In the genomic region with DNA sequence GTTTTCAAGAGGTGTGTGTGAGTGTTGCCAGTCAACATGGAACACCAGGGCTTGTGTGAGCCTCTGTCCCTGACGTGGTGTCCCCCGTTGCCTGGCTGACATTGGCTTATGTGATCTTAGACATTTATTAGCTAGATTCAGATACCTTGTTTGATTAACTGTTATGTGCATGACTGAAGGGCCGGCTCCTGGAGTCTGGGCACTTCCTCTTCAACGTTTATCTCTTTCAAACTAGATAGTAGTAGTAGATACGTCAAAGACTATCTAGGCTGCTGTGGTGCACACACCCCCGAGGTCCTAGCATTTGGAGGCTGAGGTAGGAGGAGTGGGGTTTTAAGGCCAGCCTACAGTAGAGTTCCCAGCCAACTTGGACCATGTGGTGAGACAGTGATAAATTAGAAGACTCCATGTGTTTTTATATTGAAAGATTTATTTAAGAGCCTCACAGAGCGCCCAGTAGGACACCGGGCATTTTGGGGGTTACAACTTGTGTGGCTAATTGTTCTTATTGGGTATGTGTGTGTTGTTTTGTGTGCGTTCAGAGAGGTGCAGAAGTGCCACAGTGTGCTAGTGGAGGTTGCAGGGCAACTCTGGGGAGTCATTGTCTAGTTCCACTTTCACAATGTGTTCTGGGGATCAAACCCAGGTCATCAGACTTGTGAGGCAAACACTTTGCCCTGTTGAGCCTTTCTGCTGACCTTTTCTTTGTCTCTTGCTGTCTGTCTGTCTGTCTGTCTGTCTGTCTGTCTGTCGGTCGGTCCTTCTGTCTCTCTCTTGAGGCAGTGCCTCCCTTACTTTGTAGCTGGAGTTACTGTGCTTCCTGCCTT, we compare ENCODE assay signal across 8 mouse cellular contexts. TPM values are rescaled to one million over a fixed set of nuclear protein-coding genes. Genes with fewer than 3 reads are reported as not detected.
A peak's percentile ranks its signal among the peaks of the same experiment; 100 is the strongest.
DNase-seq lines count a peak whose midpoint lies in the region; ATAC-seq and TF ChIP-seq lines count a peak whose summit lies in the region.

No protein-coding gene starts in this region.

- no peak for ATAC-seq in lung, embryonic 14.5 days (ENCODE audit: insufficient read depth)

- TF ChIP-seq POLR2A in olfactory bulb, adult 2 months (IDR thresholded peaks at IDR 0.05; ENCODE audit: insufficient read depth, low read depth, low read length), result no peak

- no peaks in the 10 kb centered on the region for H3K27me3 ChIP-seq in lung, embryonic 14.5 days (ENCODE audit: insufficient read depth, low read length)
- H3K27me3 ChIP-seq in forebrain, embryonic 10.5 days (ENCODE audit: poor library complexity, severe bottlenecking), result no peaks in the 10 kb centered on the region

- peaks cover 12% of the 10 kb centered on the region for H3K4me1 ChIP-seq in lung, embryonic 14.5 days (ENCODE audit: insufficient read depth)
- peaks cover 35% of the 10 kb centered on the region for H3K4me1 ChIP-seq in forebrain, embryonic 10.5 days
- peaks cover 17% of the 10 kb centered on the region for H3K4me1 ChIP-seq in olfactory bulb, adult 2 months (ENCODE audit: control insufficient read depth, insufficient read depth, low read length)

- DNase-seq in lung, embryonic 14.5 days, result no peak
- no peak for DNase-seq in lung, postnatal 36 days
- DNase-seq in forebrain, embryonic 10.5 days (ENCODE audit: extremely low spot score, low spot score), result no peak
- peak; percentile 34 for DNase-seq in liver
- no peak for DNase-seq in cerebellum, adult 8-10 months
- DNase-seq in lung, postnatal 25 days (ENCODE audit: low spot score), result no peak
- no peak for DNase-seq in urinary bladder, adult 2 months (ENCODE audit: low spot score)

- peak overlapping the region; percentile 93 for H3K4me2 ChIP-seq in lung, embryonic 14.5 days

- H3K4me3 ChIP-seq in lung, embryonic 14.5 days (ENCODE audit: low read depth, low read length), result peak overlapping the region; percentile 92
- H3K4me3 ChIP-seq in forebrain, embryonic 10.5 days, result peak overlapping the region; percentile 66
- H3K4me3 ChIP-seq in olfactory bulb, adult 2 months (ENCODE audit: insufficient read depth, low read depth, low read length), result peak overlapping the region; percentile 93

- H3K36me3 ChIP-seq in lung, embryonic 14.5 days (ENCODE audit: insufficient read depth), result peaks cover 13% of the 10 kb centered on the region
- H3K36me3 ChIP-seq in forebrain, embryonic 10.5 days (replicated peaks), result peaks cover 21% of the 10 kb centered on the region

- no peaks in the 10 kb centered on the region for H3K9me3 ChIP-seq in lung, embryonic 14.5 days (ENCODE audit: low read depth, low read length)
- H3K9me3 ChIP-seq in forebrain, embryonic 10.5 days, result no peaks in the 10 kb centered on the region

- 30% methylated on average over 11 of the region's 11 CpGs for WGBS in lung, embryonic 14.5 days
- 65% methylated on average over 11 of the region's 11 CpGs for WGBS in forebrain, embryonic 10.5 days
- 51% methylated on average over 11 of the region's 11 CpGs for WGBS in olfactory bulb, adult 2 months

- H3K9ac ChIP-seq in lung, embryonic 14.5 days, result peak overlapping the region; percentile 84

- no peak for TF ChIP-seq CTCF in lung, embryonic 14.5 days (IDR thresholded peaks at IDR 0.05; ENCODE audit: low read depth)
- no peak for TF ChIP-seq CTCF in olfactory bulb, adult 2 months (IDR thresholded peaks at IDR 0.05; ENCODE audit: insufficient read depth, low read depth, low read length)

- no peak overlapping the region for H3K27ac ChIP-seq in lung, embryonic 14.5 days (ENCODE audit: low read depth)
- H3K27ac ChIP-seq in forebrain, embryonic 10.5 days, result no peak overlapping the region; the same call in 1 of the 2 replicates
- H3K27ac ChIP-seq in olfactory bulb, adult 2 months (ENCODE audit: insufficient read depth, low read depth, low read length), result no peak overlapping the region

RNA-seq across cellular contexts. Expression of gene Uhrf1bp1, which starts 1.6 kb away (rescaled TPM):
- 7.1 and 8.0 TPM in 2 replicates for polyA plus RNA-seq in lung, embryonic 14.5 days (2014; fragmentation: Nextera tagmentation; extraction: Ambion mirVana)
- 8.5 and 9.3 TPM in 2 replicates for polyA plus RNA-seq in forebrain, embryonic 10.5 days (2016; fragmentation: Nextera tagmentation; extraction: Ambion mirVana)
- polyA plus RNA-seq in olfactory bulb, adult 2 months (2012; ENCODE audit: insufficient read depth, insufficient read length, low replicate concordance, missing spikeins), result not detected in 2 replicates
- polyA plus RNA-seq in urinary bladder, adult 2 months (2012; rRNA removed), result 5.2 and 6.0 TPM in 2 replicates

RNA-seq across cellular contexts. Expression of gene Snrpc, which starts 19.9 kb away (rescaled TPM):
- polyA plus RNA-seq in lung, embryonic 14.5 days (2014; fragmentation: Nextera tagmentation; extraction: Ambion mirVana), result 361 and 368 TPM in 2 replicates
- 413 and 428 TPM in 2 replicates for polyA plus RNA-seq in forebrain, embryonic 10.5 days (2016; fragmentation: Nextera tagmentation; extraction: Ambion mirVana)
- polyA plus RNA-seq in olfactory bulb, adult 2 months (2012; ENCODE audit: insufficient read depth, insufficient read length, low replicate concordance, missing spikeins), result not detected in 2 replicates
- polyA plus RNA-seq in urinary bladder, adult 2 months (2012; rRNA removed), result 74.7 and 77.3 TPM in 2 replicates

RNA-seq across cellular contexts. Expression of gene D17Wsu92e, which starts 37.4 kb away (rescaled TPM):
- polyA plus RNA-seq in lung, embryonic 14.5 days (2014; fragmentation: Nextera tagmentation; extraction: Ambion mirVana), result 19.5 and 20.3 TPM in 2 replicates
- 12.4 and 13.5 TPM in 2 replicates for polyA plus RNA-seq in forebrain, embryonic 10.5 days (2016; fragmentation: Nextera tagmentation; extraction: Ambion mirVana)
- polyA plus RNA-seq in olfactory bulb, adult 2 months (2012; ENCODE audit: insufficient read depth, insufficient read length, low replicate concordance, missing spikeins), result 114 TPM in 1 of 2 replicates, not detected in the other
- polyA plus RNA-seq in urinary bladder, adult 2 months (2012; rRNA removed), result 62.7 and 79.1 TPM in 2 replicates

RNA-seq across cellular contexts. Expression of gene Anks1, which starts 51.2 kb away (rescaled TPM):
- polyA plus RNA-seq in lung, embryonic 14.5 days (2014; fragmentation: Nextera tagmentation; extraction: Ambion mirVana), result 18.7 and 19.4 TPM in 2 replicates
- polyA plus RNA-seq in forebrain, embryonic 10.5 days (2016; fragmentation: Nextera tagmentation; extraction: Ambion mirVana), result 21.0 and 21.4 TPM in 2 replicates
- not detected in 2 replicates for polyA plus RNA-seq in olfactory bulb, adult 2 months (2012; ENCODE audit: insufficient read depth, insufficient read length, low replicate concordance, missing spikeins)
- 45.2 and 52.6 TPM in 2 replicates for polyA plus RNA-seq in urinary bladder, adult 2 months (2012; rRNA removed)

RNA-seq across cellular contexts. Expression of gene Taf11, which starts 51.8 kb away (rescaled TPM):
- 68.4 and 68.5 TPM in 2 replicates for polyA plus RNA-seq in lung, embryonic 14.5 days (2014; fragmentation: Nextera tagmentation; extraction: Ambion mirVana)
- polyA plus RNA-seq in forebrain, embryonic 10.5 days (2016; fragmentation: Nextera tagmentation; extraction: Ambion mirVana), result 91.4 and 92.6 TPM in 2 replicates
- polyA plus RNA-seq in olfactory bulb, adult 2 months (2012; ENCODE audit: insufficient read depth, insufficient read length, low replicate concordance, missing spikeins), result not detected in 2 replicates
- 32.9 and 33.2 TPM in 2 replicates for polyA plus RNA-seq in urinary bladder, adult 2 months (2012; rRNA removed)

Comparison
In these comparisons a context has a peak if more than half of its experiments do, and no peak if none do; other contexts are left out.
1. RNA of gene Snrpc, which starts 19.9 kb away (polyA plus RNA-seq): 413 to 428 TPM in forebrain, embryonic 10.5 days, 361 to 368 TPM in lung, embryonic 14.5 days and 74.7 to 77.3 TPM in urinary bladder, adult 2 months; not detected in olfactory bulb, adult 2 months; every median in the first group is over 10 times any median in the second.
2. Peak in every context shown above with its lines, with median percentiles within 50 percentile points of each other: H3K4me3 ChIP-seq.